Mouse (Mus musculus) hindbrain, embryonic 13.5 days (tissue): ENCODE measurements around the gene Gm10639. TPM values are rescaled to one million over a fixed set of nuclear protein-coding genes. Genes with fewer than 3 reads are reported as not detected.

Source experiments
- ATAC-seq: fragments of 200-750 bp; cut with Nextera tagmentation; 2 replicates; pipeline ENCODE4 v1.8.0; 2017; ENCODE audit warnings: moderate TSS enrichment; ENCODE audit not compliant: low FRiP score
- H3K27ac ChIP-seq: fragments of 300-500 bp; sonication (generic); 2 replicates; pipeline ENCODE4 v1.5.1; 2015; ENCODE audit warnings: inconsistent platforms, mild to moderate bottlenecking, moderate library complexity
- H3K27me3 ChIP-seq: fragments of 300-500 bp; sonication (generic); 2 replicates; pipeline ENCODE4 v1.6.1; 2015; ENCODE audit warnings: mild to moderate bottlenecking, inconsistent platforms
- H3K36me3 ChIP-seq: fragments of 300-500 bp; sonication (generic); 2 replicates; pipeline ENCODE4 v1.6.1; 2015; ENCODE audit warnings: mild to moderate bottlenecking, inconsistent platforms
- H3K4me1 ChIP-seq: fragments of 300-500 bp; sonication (generic); replicated peaks from 2 replicates; pipeline ENCODE4 v1.6.1; 2015; ENCODE audit warnings: inconsistent platforms
- H3K4me2 ChIP-seq: fragments of 300-500 bp; sonication (generic); 2 replicates; pipeline ENCODE4 v1.6.1; 2015; ENCODE audit warnings: inconsistent platforms, mild to moderate bottlenecking, moderate library complexity
- H3K4me3 ChIP-seq: fragments of 300-500 bp; sonication (generic); 2 replicates; pipeline ENCODE4 v1.5.1; 2015; ENCODE audit warnings: mild to moderate bottlenecking, inconsistent platforms
- H3K9ac ChIP-seq: fragments of 300-500 bp; sonication (generic); 2 replicates; pipeline ENCODE4 v1.6.1; 2015; ENCODE audit warnings: mild to moderate bottlenecking, inconsistent platforms
- H3K9me3 ChIP-seq: fragments of 300-500 bp; sonication (generic); 2 replicates; pipeline ENCODE4 v1.6.1; 2016; ENCODE audit warnings: inconsistent platforms
- WGBS: fragments of 180-500 bp; shearing (Covaris S2); methylation state at CpG from one replicate; pipeline ENCODE4 v1.1.7; 2015; 5-methylcytosine and 5-hydroxymethylcytosine counted together
- polyA plus RNA-seq: library from polyadenylated mRNA; unstranded; fragments of >200 nt; fragmentation: Nextera tagmentation; extraction: Ambion mirVana; gene quantifications from 2 replicates; pipeline ENCODE4 v1.2.1, GENCODE M21; 2015

The Gm10639 gene
- polyA plus RNA-seq, 1 experiment from 2014 or later: not detected

GRCm38 (mm10) chr9:78351504-78352220 lies 61.9 kb downstream of the Gm10639 start:
- no peaks in the 10 kb centered on the region for H3K36me3 ChIP-seq
- no peaks in the 10 kb centered on the region for H3K27me3 ChIP-seq
- H3K4me1 ChIP-seq: no peaks in the 10 kb centered on the region
- no peak overlapping the region for H3K4me2 ChIP-seq
- no peaks in the 10 kb centered on the region for H3K9me3 ChIP-seq
- H3K4me3 ChIP-seq: no peak overlapping the region
- no peak for ATAC-seq
- 83% methylated on average over 6 of the region's 6 CpGs for WGBS
- no peak overlapping the region for H3K9ac ChIP-seq
- H3K27ac ChIP-seq: no peak overlapping the region

Other genes with a start within 250 kb of the Gm10639 start
- gene Gcm1, start 238.0 kb upstream of the Gm10639 start, polyA plus RNA-seq: not detected in 2 replicates
- 52.7 and 53.7 TPM in 2 replicates for gene Fbxo9, start 180.9 kb upstream of the Gm10639 start, polyA plus RNA-seq
- 37.1 and 41.6 TPM in 2 replicates for gene Ick, start 180.7 kb upstream of the Gm10639 start, polyA plus RNA-seq
- gene Gsta4, start 107.1 kb upstream of the Gm10639 start, polyA plus RNA-seq: 27.5 and 34.4 TPM in 2 replicates
- not detected in 2 replicates for gene Gsta1, start 59.3 kb upstream of the Gm10639 start, polyA plus RNA-seq
- not detected in 2 replicates for gene Gm3776, start 32.8 kb upstream of the Gm10639 start, polyA plus RNA-seq
- not detected in 2 replicates for gene Omt2a, start 24.9 kb downstream of the Gm10639 start, polyA plus RNA-seq
- not detected in 2 replicates for gene Omt2b, start 37.7 kb downstream of the Gm10639 start, polyA plus RNA-seq
- gene Gsta2, start 65.9 kb downstream of the Gm10639 start, polyA plus RNA-seq: not detected in 2 replicates
- gene Dppa5a, start 78.3 kb downstream of the Gm10639 start, polyA plus RNA-seq: 2.4 and 3.1 TPM in 2 replicates
- gene Ooep, start 88.8 kb downstream of the Gm10639 start, polyA plus RNA-seq: 5.5 and 7.9 TPM in 2 replicates
- 0.28 and 0.31 TPM in 2 replicates for gene Ddx43, start 105.9 kb downstream of the Gm10639 start, polyA plus RNA-seq
- gene Cgas, start 153.3 kb downstream of the Gm10639 start, polyA plus RNA-seq: 0.71 and 0.74 TPM in 2 replicates
- gene Mto1, start 158.3 kb downstream of the Gm10639 start, polyA plus RNA-seq: 27.3 and 28.8 TPM in 2 replicates
- gene Gm17324, start 158.9 kb downstream of the Gm10639 start, polyA plus RNA-seq: 0.99 and 1.3 TPM in 2 replicates
- 3,538 and 3,562 TPM in 2 replicates for gene Eef1a1, start 199.2 kb downstream of the Gm10639 start, polyA plus RNA-seq